Mouse (Mus musculus): ENCODE results near the gene Hist1h4f. TPM values are rescaled to one million over a fixed set of nuclear protein-coding genes. Genes with fewer than 3 reads are reported as not detected.
"Not testable (repeated sequence)": the region's sequence is repeated elsewhere in the genome, so short reads cannot be mapped to it uniquely, and the experiment has no call there.

Gene Hist1h4f
- polyA plus RNA-seq, 2 experiments, result 2.8 to 21.4 TPM

- 34% methylated on average over 2 of the region's 2 CpGs for WGBS
- no peaks in the 10 kb centered on the region for H3K27me3 ChIP-seq (ENCODE audit: control insufficient read depth, insufficient read depth, low read length)
- H3K9ac ChIP-seq (ENCODE audit: low read depth, low read length, severe bottlenecking), result peak overlapping the region; percentile 57
- TF ChIP-seq POLR2A (IDR thresholded peaks at IDR 0.05; ENCODE audit: borderline replicate concordance, extremely low read depth, insufficient read depth, insufficient read length), result no peak
- ATAC-seq (ENCODE audit: low FRiP score, low read depth), result no peak
- peak overlapping the region; percentile 56 for H3K4me2 ChIP-seq (replicated peaks; ENCODE audit: low read depth, low read length, severe bottlenecking)
- peak overlapping the region; percentile 93 for H3K27ac ChIP-seq (replicated peaks; ENCODE audit: low read depth, low read length)
- H3K4me1 ChIP-seq (ENCODE audit: control insufficient read depth, insufficient read depth, low read length), result peaks cover 21% of the 10 kb centered on the region
- H3K36me3 ChIP-seq (ENCODE audit: control insufficient read depth, insufficient read depth, low read length), result no peaks in the 10 kb centered on the region
- H3K4me3 ChIP-seq (replicated peaks; ENCODE audit: low read length), result peak overlapping the region; percentile 40
- no peak for DNase-seq (ENCODE audit: low spot score)
- no peaks in the 10 kb centered on the region for H3K9me3 ChIP-seq (ENCODE audit: control insufficient read depth, low read length)
These were observed 21.0 kb upstream of the Hist1h4f start for GRCm38 (mm10) chr13:23572218-23573033.

- H3K27me3 ChIP-seq (ENCODE audit: control insufficient read depth, insufficient read depth, low read length), result not testable (repeated sequence)
These were observed 20.2 kb upstream of the Hist1h4f start for GRCm38 (mm10) chr13:23571504-23572217.

GRCm38 (mm10) chr13:23571022-23571503, 19.6 kb upstream of the Hist1h4f start, which contains the start of the genes Hist1h2ae and Hist1h2bg:
Hist1h2ae (minus strand) TSS chr13:23571220.
Hist1h2bg (plus strand) TSS chr13:23571396.
- WGBS, result under 1% methylated on average over 17 of the region's 18 CpGs
- no peaks in the 10 kb centered on the region for H3K27me3 ChIP-seq (ENCODE audit: control insufficient read depth, insufficient read depth, low read length)
- H3K36me3 ChIP-seq (ENCODE audit: control insufficient read depth, insufficient read depth, low read length), result no peaks in the 10 kb centered on the region
- peak within 1 kb of the TSS; percentile 40 for H3K4me3 ChIP-seq (replicated peaks; ENCODE audit: low read length)
- peaks cover 13% of the 10 kb centered on the region; the same call in 1 of the 2 replicates for H3K4me1 ChIP-seq (ENCODE audit: control insufficient read depth, insufficient read depth, low read length)
- H3K9me3 ChIP-seq (ENCODE audit: control insufficient read depth, low read length), result no peaks in the 10 kb centered on the region
- H3K9ac ChIP-seq (ENCODE audit: low read depth, low read length, severe bottlenecking), result peak within 1 kb of the TSS; percentile 57
- H3K27ac ChIP-seq (replicated peaks; ENCODE audit: low read depth, low read length), result peak within 1 kb of the TSS; percentile 93
- peak; percentile 33; the same call in 1 of the 2 replicates for TF ChIP-seq POLR2A (IDR thresholded peaks at IDR 0.05; ENCODE audit: borderline replicate concordance, extremely low read depth, insufficient read depth, insufficient read length)
- peak; percentile 89 for ATAC-seq (ENCODE audit: low FRiP score, low read depth)
- DNase-seq (ENCODE audit: low spot score), result peak; percentile 96
- peak within 1 kb of the TSS; percentile 56 for H3K4me2 ChIP-seq (replicated peaks; ENCODE audit: low read depth, low read length, severe bottlenecking)

More at GRCm38 (mm10) chr13:23571504-23572217, 20.2 kb upstream of the Hist1h4f start:
- WGBS, result under 1% methylated on average over 8 of the region's 34 CpGs
- H3K9me3 ChIP-seq (ENCODE audit: control insufficient read depth, low read length); ATAC-seq (ENCODE audit: low FRiP score, low read depth); H3K36me3 ChIP-seq (ENCODE audit: control insufficient read depth, insufficient read depth, low read length); DNase-seq (ENCODE audit: low spot score): not testable (repeated sequence)
- Histone ChIP-seq H3K4me2 (replicated peaks; ENCODE audit: low read depth, low read length, severe bottlenecking) (peak overlapping the region; percentile 56), H3K9ac (ENCODE audit: low read depth, low read length, severe bottlenecking) (peak overlapping the region; percentile 57), H3K4me1 (ENCODE audit: control insufficient read depth, insufficient read depth, low read length) (peaks cover 16% of the 10 kb centered on the region), H3K4me3 (replicated peaks; ENCODE audit: low read length) (peak overlapping the region; percentile 40), H3K27ac (replicated peaks; ENCODE audit: low read depth, low read length) (peak overlapping the region; percentile 93)

- not testable (repeated sequence) for H3K27me3 ChIP-seq (ENCODE audit: control insufficient read depth, insufficient read depth, low read length); DNase-seq (ENCODE audit: low spot score); ATAC-seq (ENCODE audit: low FRiP score, low read depth); H3K9me3 ChIP-seq (ENCODE audit: control insufficient read depth, low read length); H3K36me3 ChIP-seq (ENCODE audit: control insufficient read depth, insufficient read depth, low read length)
- H3K4me1 ChIP-seq (ENCODE audit: control insufficient read depth, insufficient read depth, low read length), result peaks cover 13% of the 10 kb centered on the region; the same call in 1 of the 2 replicates
- peak overlapping the region; percentile 40 for H3K4me3 ChIP-seq (replicated peaks; ENCODE audit: low read length)
- peak overlapping the region; percentile 93 for H3K27ac ChIP-seq (replicated peaks; ENCODE audit: low read depth, low read length)
- WGBS, result under 1% methylated on average over 7 of the region's 41 CpGs
- H3K9ac ChIP-seq (ENCODE audit: low read depth, low read length, severe bottlenecking), result peak overlapping the region; percentile 47; the same call in 1 of the 2 replicates
- peak overlapping the region; percentile 56 for H3K4me2 ChIP-seq (replicated peaks; ENCODE audit: low read depth, low read length, severe bottlenecking)
These were observed 19.0 kb upstream of the Hist1h4f start for GRCm38 (mm10) chr13:23570261-23571021.

- Histone ChIP-seq H3K36me3 (ENCODE audit: control insufficient read depth, insufficient read depth, low read length) (no peaks in the 10 kb centered on the region), H3K4me2 (replicated peaks; ENCODE audit: low read depth, low read length, severe bottlenecking) (no peak overlapping the region), H3K9ac (ENCODE audit: low read depth, low read length, severe bottlenecking) (no peak overlapping the region), H3K27me3 (ENCODE audit: control insufficient read depth, insufficient read depth, low read length) (no peaks in the 10 kb centered on the region), H3K4me1 (ENCODE audit: control insufficient read depth, insufficient read depth, low read length) (0 out of 2 replicates have a peak, but pooled peaks cover 2% of the 10 kb centered on the region), H3K4me3 (replicated peaks; ENCODE audit: low read length) (no peak overlapping the region), H3K9me3 (ENCODE audit: control insufficient read depth, low read length) (no peaks in the 10 kb centered on the region), H3K27ac (replicated peaks; ENCODE audit: low read depth, low read length) (peak overlapping the region; percentile 98; the same call in 1 of the 2 replicates)
- DNase-seq (ENCODE audit: low spot score) (no peak), ATAC-seq (ENCODE audit: low FRiP score, low read depth) (no peak)
- WGBS, result 91% methylated on average over 2 of the region's 2 CpGs
- TF ChIP-seq POLR2A (IDR thresholded peaks at IDR 0.05; ENCODE audit: borderline replicate concordance, extremely low read depth, insufficient read depth, insufficient read length), result no peak
These were observed 13.0 kb upstream of the Hist1h4f start for GRCm38 (mm10) chr13:23564482-23564881.
